Mouse (Mus musculus): ENCODE data around the gene Hdac1.
"Not testable (repeated sequence)": the region's sequence is repeated elsewhere in the genome, so short reads cannot be mapped to it uniquely, and the experiment has no call there.

Gene Hdac1

GRCm38 (mm10) chr4:129557256-129557808 is 14.8 kb upstream of the Hdac1 start:
- no peak for DNase-seq

- peak; percentile 91 for DNase-seq
Observed at GRCm38 (mm10) chr4:129556532-129557223, 14.2 kb upstream of the Hdac1 start.

GRCm38 (mm10) chr4:129555862-129556531 is 13.5 kb upstream of the Hdac1 start:
- DNase-seq: no peak

- DNase-seq: peak; percentile 66
Observed at GRCm38 (mm10) chr4:129555421-129555861, 12.9 kb upstream of the Hdac1 start.

GRCm38 (mm10) chr4:129554512-129554911 is 12.0 kb upstream of the Hdac1 start:
- not testable (repeated sequence) for DNase-seq

- no peak for DNase-seq
Observed at GRCm38 (mm10) chr4:129550295-129550694, 7.8 kb upstream of the Hdac1 start.

- peak; percentile 47 for DNase-seq
Observed at GRCm38 (mm10) chr4:129549306-129549705, 6.8 kb upstream of the Hdac1 start.

- not testable (repeated sequence) for DNase-seq
Observed at GRCm38 (mm10) chr4:129547631-129548030, 5.1 kb upstream of the Hdac1 start.

GRCm38 (mm10) chr4:129544106-129544505 is 1.6 kb upstream of the Hdac1 start:
- DNase-seq: no peak

- DNase-seq: peak; percentile 36
Observed at GRCm38 (mm10) chr4:129541868-129542591, 483 bp downstream of the Hdac1 start.

- peak; percentile 40 for DNase-seq
Observed at GRCm38 (mm10) chr4:129540012-129540411, 2.5 kb downstream of the Hdac1 start.

- not testable (repeated sequence) for DNase-seq
Observed at GRCm38 (mm10) chr4:129528901-129529300, 13.6 kb downstream of the Hdac1 start.

- no peak for DNase-seq
Observed at GRCm38 (mm10) chr4:129525889-129526288, 16.6 kb downstream of the Hdac1 start.

- DNase-seq: no peak
Observed at GRCm38 (mm10) chr4:129525338-129525737, 17.2 kb downstream of the Hdac1 start.

- DNase-seq: no peak
Observed at GRCm38 (mm10) chr4:129518519-129518918, 24.0 kb downstream of the Hdac1 start.

- DNase-seq: no peak
Observed at GRCm38 (mm10) chr4:129516925-129517324, 25.6 kb downstream of the Hdac1 start.

- peak; percentile 80 for DNase-seq
Observed at GRCm38 (mm10) chr4:129514300-129514898, 28.1 kb downstream of the Hdac1 start.

GRCm38 (mm10) chr4:129513891-129514290 is 28.6 kb downstream of the Hdac1 start:
- no peak for DNase-seq

- peak; percentile 96 for DNase-seq
Observed at GRCm38 (mm10) chr4:129513086-129513767, 29.3 kb downstream of the Hdac1 start, which contains the start of gene Marcksl1. Gene Marcksl1 (plus strand): TSS chr4:129513581.

GRCm38 (mm10) chr4:129511413-129512096 is 31.0 kb downstream of the Hdac1 start:
- DNase-seq: peak; percentile 78

- DNase-seq: peak; percentile 60
Observed at GRCm38 (mm10) chr4:129510723-129511412, 31.6 kb downstream of the Hdac1 start.

All from retina, postnatal 1 day (tissue).